ENCODE assay signal across 9 mouse cellular contexts in the genomic region with DNA sequence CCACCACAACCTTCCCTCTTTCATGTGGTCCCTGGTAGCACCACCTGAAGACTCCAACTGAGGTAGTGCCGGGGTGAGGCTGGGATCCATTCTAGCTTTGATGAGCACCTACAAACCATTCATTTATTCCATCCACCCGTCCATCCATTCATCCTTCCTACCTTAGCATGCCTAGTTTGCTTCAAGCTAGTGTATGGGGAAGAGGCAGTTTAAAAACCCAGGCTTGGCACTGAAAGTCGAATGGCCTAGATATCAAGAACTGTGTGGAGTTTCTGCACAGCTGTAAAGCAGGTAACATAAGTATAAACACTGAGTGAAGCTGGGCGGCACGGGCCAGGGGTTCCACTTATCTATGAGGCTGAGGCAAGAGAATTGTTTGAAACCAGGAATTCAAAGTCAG. TPM values are rescaled to one million over a fixed set of nuclear protein-coding genes. Genes with fewer than 3 reads are reported as not detected.
DNase-seq lines count a peak whose midpoint lies in the region; ATAC-seq lines count a peak whose summit lies in the region.
"Had no signal": no experiment of that assay in that cellular context is flagged by ENCODE, and none has a peak within 500 bp of the region (broad histone marks: within the 10 kb centered on the region; RNA-seq: fewer than 3 reads in every experiment).

No protein-coding gene starts in this region.

- H3K9me3 ChIP-seq in kidney, embryonic 15.5 days (replicated peaks), result no peaks in the 10 kb centered on the region
- H3K9me3 ChIP-seq in liver, embryonic 13.5 days (replicated peaks), result 0 out of 2 replicates have a peak, but pooled peaks cover 5% of the 10 kb centered on the region

- H3K27ac ChIP-seq in kidney, embryonic 15.5 days, result no peak overlapping the region
- H3K27ac ChIP-seq in liver, embryonic 13.5 days, result peak overlapping the region; percentile 82
- H3K27ac ChIP-seq: kidney, postnatal 0 days had no signal

- peak overlapping the region; percentile 94 for H3K4me2 ChIP-seq in kidney, embryonic 15.5 days
- peak overlapping the region; percentile 82 for H3K4me2 ChIP-seq in liver, embryonic 13.5 days

- ATAC-seq in kidney, embryonic 15.5 days (replicated peaks; ENCODE audit: low FRiP score), result no peak
- 0 out of 2 replicates have a peak, but pooled peaks have one; percentile 1 for ATAC-seq in common myeloid progenitor, adult 5-6 weeks (replicated peaks; ENCODE audit: low read depth, poor library complexity, severe bottlenecking)
- ATAC-seq in erythroblast, adult 5-6 weeks (replicated peaks; ENCODE audit: low FRiP score, poor library complexity, severe bottlenecking), result peak; percentile 5
- peak; percentile 30 for ATAC-seq in liver, embryonic 13.5 days (ENCODE audit: low read depth)

- no peak overlapping the region for H3K9ac ChIP-seq in kidney, embryonic 15.5 days
- H3K9ac ChIP-seq in liver, embryonic 13.5 days, result peak overlapping the region; percentile 51

- no peak for DNase-seq in kidney, postnatal 10 days
- no peak for DNase-seq in liver, embryonic 13.5 days
- no peak for DNase-seq in cerebellum, adult 11 months
- no peak for DNase-seq in frontal cortex, postnatal 25 days (ENCODE audit: low spot score in 2 of 2)

- H3K4me3 ChIP-seq in kidney, embryonic 15.5 days (replicated peaks), result peak overlapping the region; percentile 52; the same call in 1 of the 2 replicates
- peak overlapping the region; percentile 82 for H3K4me3 ChIP-seq in liver, embryonic 13.5 days (replicated peaks)

- WGBS in kidney, embryonic 15.5 days, result 91% methylated on average over 5 of the region's 5 CpGs
- WGBS in liver, embryonic 13.5 days (ENCODE audit: insufficient replicate concordance), result 51% methylated on average over 5 of the region's 5 CpGs

- H3K27me3 ChIP-seq in kidney, embryonic 15.5 days, result peaks cover 38% of the 10 kb centered on the region
- H3K27me3 ChIP-seq in liver, embryonic 13.5 days, result peaks cover 39% of the 10 kb centered on the region
- H3K27me3 ChIP-seq: CH12.LX had no signal

- peaks cover 12% of the 10 kb centered on the region for H3K4me1 ChIP-seq in kidney, embryonic 15.5 days
- H3K4me1 ChIP-seq in liver, embryonic 13.5 days (replicated peaks), result peaks cover 41% of the 10 kb centered on the region

- H3K36me3 ChIP-seq in kidney, embryonic 15.5 days, result peaks cover 24% of the 10 kb centered on the region
- H3K36me3 ChIP-seq in liver, embryonic 13.5 days, result peaks cover 29% of the 10 kb centered on the region

RNA-seq across cellular contexts. Expression of a gene that starts 0.6 kb away (rescaled TPM):
- polyA plus RNA-seq in kidney, embryonic 15.5 days (2015; fragmentation: Nextera tagmentation; extraction: Ambion mirVana), result 1.4 and 2.3 TPM in 2 replicates
- total RNA-seq in common myeloid progenitor, adult 5-6 weeks (2017), result 1.2 and 1.7 TPM in 2 replicates
- total RNA-seq in erythroblast, adult 5-6 weeks (2015; ENCODE audit: low replicate concordance), result 35.7 and 39.1 TPM in 2 replicates
- total RNA-seq in erythroblast, adult 5-6 weeks (2017; ENCODE audit: low replicate concordance), result 58.5 and 59.1 TPM in 2 replicates
- 29.2 and 31.4 TPM in 2 replicates for polyA plus RNA-seq in liver, embryonic 13.5 days (2015; fragmentation: Nextera tagmentation; extraction: Ambion mirVana)

RNA-seq across cellular contexts. Expression of a gene that starts 10.1 kb away (rescaled TPM):
- polyA plus RNA-seq in kidney, embryonic 15.5 days (2015; fragmentation: Nextera tagmentation; extraction: Ambion mirVana), result 631 and 634 TPM in 2 replicates
- 519 and 575 TPM in 2 replicates for total RNA-seq in common myeloid progenitor, adult 5-6 weeks (2017)
- total RNA-seq in erythroblast, adult 5-6 weeks (2015; ENCODE audit: low replicate concordance), result 121 and 151 TPM in 2 replicates
- 155 and 185 TPM in 2 replicates for total RNA-seq in erythroblast, adult 5-6 weeks (2017; ENCODE audit: low replicate concordance)
- polyA plus RNA-seq in liver, embryonic 13.5 days (2015; fragmentation: Nextera tagmentation; extraction: Ambion mirVana), result 380 and 383 TPM in 2 replicates

RNA-seq across cellular contexts. Expression of a gene that starts 56.2 kb away (rescaled TPM):
- 137 and 142 TPM in 2 replicates for polyA plus RNA-seq in kidney, embryonic 15.5 days (2015; fragmentation: Nextera tagmentation; extraction: Ambion mirVana)
- 101 and 122 TPM in 2 replicates for total RNA-seq in common myeloid progenitor, adult 5-6 weeks (2017)
- 11.1 and 33.4 TPM in 2 replicates for total RNA-seq in erythroblast, adult 5-6 weeks (2015; ENCODE audit: low replicate concordance)
- 44.0 and 54.1 TPM in 2 replicates for total RNA-seq in erythroblast, adult 5-6 weeks (2017; ENCODE audit: low replicate concordance)
- 79.7 and 94.6 TPM in 2 replicates for polyA plus RNA-seq in liver, embryonic 13.5 days (2015; fragmentation: Nextera tagmentation; extraction: Ambion mirVana)

RNA-seq across cellular contexts. Expression of a gene that starts 56.3 kb away (rescaled TPM):
- 151 and 165 TPM in 2 replicates for polyA plus RNA-seq in kidney, embryonic 15.5 days (2015; fragmentation: Nextera tagmentation; extraction: Ambion mirVana)
- 177 and 182 TPM in 2 replicates for total RNA-seq in common myeloid progenitor, adult 5-6 weeks (2017)
- total RNA-seq in erythroblast, adult 5-6 weeks (2015; ENCODE audit: low replicate concordance), result 71.7 and 81.5 TPM in 2 replicates
- 37.1 and 66.1 TPM in 2 replicates for total RNA-seq in erythroblast, adult 5-6 weeks (2017; ENCODE audit: low replicate concordance)
- 196 and 222 TPM in 2 replicates for polyA plus RNA-seq in liver, embryonic 13.5 days (2015; fragmentation: Nextera tagmentation; extraction: Ambion mirVana)

Comparison
In these comparisons a context has a peak if more than half of its experiments do, and no peak if none do; other contexts are left out.
1. RNA of a gene that starts 0.6 kb away (total RNA-seq): 35.7 to 59.1 TPM in erythroblast, adult 5-6 weeks; 1.2 to 1.7 TPM in common myeloid progenitor, adult 5-6 weeks; every median in the first group is over 10 times any median in the second.